Mouse (Mus musculus): ENCODE measurements around the gene Dpysl4.

DNA sequence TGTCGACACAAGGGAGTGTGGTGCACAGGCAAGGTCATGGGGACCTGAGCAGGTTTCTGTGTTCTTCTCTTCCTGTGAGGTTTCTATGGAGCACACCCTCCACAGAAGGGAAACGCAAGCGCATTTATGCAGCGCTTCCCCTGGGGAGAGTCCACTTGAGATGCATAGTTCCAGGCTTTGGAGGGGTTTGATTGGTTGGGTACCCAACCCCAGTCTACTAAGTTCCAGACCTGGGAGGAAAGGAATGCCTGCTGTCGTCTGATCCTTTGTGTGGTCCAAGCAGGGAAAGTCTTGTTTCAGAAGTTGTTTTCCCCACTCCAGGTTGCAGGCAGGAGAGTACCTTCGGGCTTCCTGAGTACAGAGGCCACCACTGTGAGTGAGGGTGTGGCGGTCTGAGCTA lies 6.7 kb upstream of the Dpysl4 start:
- no peak for TF ChIP-seq EP300 (optimal IDR thresholded peaks at IDR 0.05)
- TF ChIP-seq CTCF (IDR thresholded peaks at IDR 0.05; ENCODE audit: low read depth): no peak

Data from stomach, postnatal 0 days (tissue).